Mouse (Mus musculus) erythroblast, embryonic 14.5 days (primary cell): ENCODE results near the gene Zfp600.
"Not testable (repeated sequence)": the region's sequence is repeated elsewhere in the genome, so short reads cannot be mapped to it uniquely, and the experiment has no call there.

ENCODE experiments used
- GATA1 ChIP-seq: IDR thresholded peaks from 2 replicates; pipeline ENCODE4 v1.6.1; 2012; ENCODE audit warnings: low read length, inconsistent platforms, mixed read lengths
- TAL1 ChIP-seq: IDR thresholded peaks from 3 replicates; pipeline ENCODE4 v1.6.1; 2012; ENCODE audit warnings: low read length, inconsistent platforms, mixed read lengths

DNA sequence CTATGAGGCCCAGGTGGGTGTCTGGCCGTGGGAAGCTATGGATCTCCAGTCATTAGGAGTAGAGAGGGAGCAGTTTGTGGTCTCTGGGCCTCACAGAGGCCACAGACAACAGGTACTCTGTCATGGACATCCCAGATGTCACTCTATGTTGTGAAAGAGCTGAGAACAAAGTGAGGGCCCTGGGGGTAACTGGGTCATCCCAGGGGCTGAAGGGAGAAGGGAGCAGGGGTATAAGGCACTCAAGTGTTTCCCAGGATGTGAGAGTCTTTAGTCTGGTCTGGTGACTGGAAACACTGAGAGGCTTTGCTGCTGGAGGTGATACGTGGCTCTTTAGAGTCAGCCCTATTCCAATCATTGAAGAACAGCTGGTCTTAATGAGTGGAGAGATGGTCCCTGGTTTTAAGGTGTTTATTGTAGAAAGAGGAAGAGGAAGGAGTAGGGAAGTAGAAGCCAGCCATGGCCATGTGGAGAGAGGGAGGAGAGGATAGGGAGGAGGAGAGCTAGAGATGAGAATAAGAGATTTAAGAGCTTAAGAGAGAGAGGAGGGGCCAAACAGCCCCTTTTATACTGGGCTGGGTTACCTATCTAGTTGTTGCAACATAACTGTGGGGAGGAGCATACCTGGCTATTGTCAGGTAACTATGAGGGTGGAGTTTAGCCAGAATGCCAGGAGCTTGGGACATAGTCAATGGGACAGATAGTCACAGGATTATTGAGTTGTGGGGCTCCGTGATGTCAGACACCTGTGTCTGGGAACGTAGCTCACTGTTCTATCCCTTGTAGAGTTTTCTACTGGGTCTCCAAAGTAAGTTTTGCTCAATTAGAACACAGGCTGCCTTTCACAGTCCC lies 17.0 kb downstream of the Zfp600 start:
- TF ChIP-seq GATA1, TAL1: not testable (repeated sequence)
